Mouse (Mus musculus) gastrocnemius, postnatal 25 days (tissue): ENCODE results near the gene Prss50. TPM values are rescaled to one million over a fixed set of nuclear protein-coding genes. Genes with fewer than 3 reads are reported as not detected.
"Not testable (repeated sequence)": the region's sequence is repeated elsewhere in the genome, so short reads cannot be mapped to it uniquely, and the experiment has no call there.

Experiments used
- DNase-seq: peaks from one replicate; pipeline ENCODE4 v3.0.0; 2022
- long read RNA-seq, 2 experiments: library from polyadenylated mRNA; stranded (forward); transcript quantifications; one replicate each; pipeline ENCODE4 v2.0.0; 2021
- total RNA-seq, 2 experiments: library from RNA; stranded (reverse); gene quantifications; 1 replicate in 1 of 2; 2 replicates in 1 of 2; pipeline ENCODE4 v1.2.3; 2021

Prss50 gene
- not detected for total RNA-seq
- long read RNA-seq, experiment 1 = 0 reads
- long read RNA-seq, experiment 2 = 0 reads

DNA sequence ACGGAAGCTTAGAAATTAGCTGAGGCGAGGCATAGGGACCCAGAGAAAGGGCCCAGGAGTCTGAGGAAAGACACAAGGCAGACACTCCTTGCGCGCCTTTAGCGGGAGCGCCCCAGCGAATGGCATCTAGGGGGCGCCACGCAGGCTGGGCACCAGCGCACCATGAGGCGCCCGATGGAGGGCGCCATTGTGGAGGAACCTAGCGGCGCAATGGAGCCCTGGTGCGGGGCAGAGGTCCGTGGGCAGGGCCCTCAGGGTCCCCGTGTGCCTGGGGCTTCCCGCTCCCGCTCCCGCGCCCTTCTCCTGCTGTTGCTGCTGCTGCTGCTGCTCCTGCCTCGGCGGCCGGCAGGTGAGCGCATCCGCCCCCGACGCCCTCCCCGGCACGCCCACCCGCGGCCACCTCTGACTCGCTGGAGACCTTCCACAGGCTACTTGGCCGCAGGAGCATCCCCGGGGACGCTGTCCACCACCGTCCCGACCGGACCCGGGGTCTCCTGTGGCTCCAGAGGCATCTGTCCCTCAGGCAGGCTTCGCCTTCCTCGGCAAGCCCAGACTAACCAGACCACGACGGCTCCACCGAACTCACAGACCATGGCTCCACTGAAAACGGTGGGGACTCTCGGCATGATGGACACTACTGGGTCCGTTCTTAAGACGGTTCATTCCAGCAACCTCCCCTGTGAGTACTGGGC lies at the start of gene Prss50:
Gene Prss50 (plus strand): TSS at position 187 of the 692 bp plus-strand sequence.
- DNase-seq = no peak

DNA sequence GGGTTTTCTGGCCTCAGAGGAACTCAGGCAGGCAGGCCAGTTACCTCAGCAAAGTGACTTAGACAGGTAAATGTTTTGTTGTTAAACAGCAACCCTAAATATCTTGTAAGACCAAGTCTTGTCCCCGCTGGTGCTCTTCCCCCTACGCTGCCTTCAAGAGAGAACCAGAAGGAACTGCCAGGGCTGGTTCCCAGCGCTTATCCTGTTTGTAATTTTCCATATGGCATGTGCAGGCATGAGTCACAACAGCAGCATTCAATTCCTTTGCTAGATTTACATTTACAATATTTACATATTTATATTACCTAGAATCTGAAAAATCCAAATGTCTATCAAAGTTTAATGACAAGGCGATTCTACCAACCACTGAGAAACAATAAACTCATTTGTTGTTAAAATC lies 47.7 kb upstream of the Prss50 start:
- DNase-seq = no peak

DNA sequence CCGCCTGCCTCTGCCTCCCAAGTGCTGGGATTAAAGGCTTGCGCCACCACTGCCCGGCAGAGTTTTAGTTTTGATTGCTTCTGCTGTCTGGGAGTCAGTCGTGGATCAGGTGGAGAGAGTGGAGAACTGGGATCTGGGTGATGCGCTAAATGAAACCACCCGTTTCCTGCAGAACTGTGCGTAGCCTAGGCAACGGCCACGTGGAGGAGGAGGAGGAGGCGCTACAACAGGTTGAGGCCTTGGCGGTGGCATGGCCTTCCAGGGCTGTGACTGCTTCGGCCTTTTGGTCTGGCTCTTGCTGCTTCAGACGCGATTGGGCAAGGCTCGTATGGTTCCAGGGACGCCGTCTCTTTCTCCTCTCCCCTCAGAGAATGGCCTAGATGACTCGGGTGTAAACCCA lies 44.0 kb upstream of the Prss50 start, which contains the start of gene Prss44:
Gene Prss44 (plus strand): TSS at position 206 of the 400 bp plus-strand sequence.
- DNase-seq = no peak

DNA sequence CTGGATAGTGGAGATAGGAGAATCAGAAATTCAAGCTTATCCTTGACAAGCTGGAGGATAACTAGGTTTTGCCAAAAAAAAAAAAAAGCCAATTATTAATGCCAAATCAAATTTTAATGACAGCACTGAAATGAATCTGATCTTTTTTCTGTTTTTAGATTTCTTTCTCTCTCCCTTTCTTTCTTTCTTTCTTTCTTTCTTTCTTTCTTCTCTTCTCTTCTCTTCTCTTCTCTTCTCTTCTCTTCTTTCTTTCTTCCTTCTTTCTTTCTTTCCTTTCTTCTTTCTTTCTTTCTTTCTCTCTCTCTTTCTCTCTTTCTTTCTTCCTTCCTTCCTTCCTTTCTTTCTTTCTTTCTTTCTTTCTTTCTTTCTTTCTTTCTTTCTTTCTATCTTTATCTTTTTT lies 37.2 kb upstream of the Prss50 start:
- DNase-seq = not testable (repeated sequence)

GRCm38 (mm10) chr9:110821436-110821835 lies 36.3 kb upstream of the Prss50 start:
- DNase-seq = no peak

DNA sequence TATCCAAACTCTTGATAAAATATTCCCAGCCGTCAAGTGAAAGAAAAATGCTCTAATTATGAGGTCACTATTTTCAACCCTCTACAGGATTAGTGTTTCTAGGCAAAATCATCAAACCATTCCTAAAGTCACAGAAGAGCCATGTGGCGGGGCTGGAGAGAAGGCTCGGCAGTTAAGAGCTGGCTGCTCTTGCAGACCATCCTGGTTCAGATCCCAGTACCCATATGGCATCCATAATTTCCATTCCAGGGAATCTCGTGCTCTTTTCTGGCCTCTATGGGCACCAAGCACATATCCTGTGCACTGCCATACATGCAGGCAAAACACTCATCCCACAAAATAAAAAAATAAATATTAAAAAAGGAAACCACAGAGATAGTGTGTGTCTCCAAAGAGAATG lies 32.3 kb upstream of the Prss50 start:
- no peak for DNase-seq

GRCm38 (mm10) chr9:110825832-110826231 lies 31.9 kb upstream of the Prss50 start:
- DNase-seq = no peak

DNA sequence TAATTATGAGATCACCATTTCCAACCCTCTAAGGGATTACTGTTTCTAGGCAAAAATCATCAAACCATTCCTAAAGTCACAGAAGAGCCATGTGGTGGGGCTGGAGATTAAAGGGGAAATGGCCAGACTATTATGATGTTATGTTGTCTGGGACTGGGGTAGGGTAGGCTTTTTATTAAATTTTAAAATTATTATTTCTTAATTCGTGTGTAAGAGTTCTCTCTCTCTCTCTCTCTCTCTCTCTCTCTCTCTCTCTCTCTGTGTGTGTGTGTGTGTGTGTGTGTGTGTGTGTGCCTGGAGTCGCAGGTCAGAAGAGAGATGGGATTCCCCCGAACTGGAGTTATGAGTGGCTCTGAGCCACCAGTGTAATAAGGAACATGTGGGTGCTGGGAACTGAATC lies 31.4 kb upstream of the Prss50 start, which contains the start of gene Prss43:
Gene Prss43 (plus strand): TSS at position 301 of the 400 bp plus-strand sequence.
- DNase-seq = no peak

- no peak for DNase-seq
Observed at GRCm38 (mm10) chr9:110833021-110833420, 24.7 kb upstream of the Prss50 start.

DNA sequence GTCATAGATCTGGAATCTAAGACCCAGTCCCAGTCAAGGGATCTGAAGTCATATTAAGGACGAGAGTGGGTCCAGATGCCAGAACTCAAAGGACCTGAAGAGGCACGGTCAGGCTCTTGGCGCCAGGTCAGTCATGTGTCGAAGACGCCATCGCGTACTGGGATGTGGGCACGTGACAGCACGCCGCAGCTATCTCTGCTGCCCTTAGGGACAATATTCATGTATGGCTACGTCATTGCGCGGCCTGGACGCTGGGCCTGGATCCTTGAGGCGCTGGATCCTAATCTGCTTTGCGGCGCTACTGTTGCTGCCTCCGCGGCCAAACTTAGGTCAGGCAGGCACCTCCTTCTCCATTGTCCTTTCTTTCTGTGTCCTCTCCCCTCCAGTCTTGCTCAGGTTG lies 23.4 kb upstream of the Prss50 start, which contains the start of gene Prss45:
Gene Prss45 (plus strand): TSS at position 178 of the 400 bp plus-strand sequence.
- DNase-seq = no peak

DNA sequence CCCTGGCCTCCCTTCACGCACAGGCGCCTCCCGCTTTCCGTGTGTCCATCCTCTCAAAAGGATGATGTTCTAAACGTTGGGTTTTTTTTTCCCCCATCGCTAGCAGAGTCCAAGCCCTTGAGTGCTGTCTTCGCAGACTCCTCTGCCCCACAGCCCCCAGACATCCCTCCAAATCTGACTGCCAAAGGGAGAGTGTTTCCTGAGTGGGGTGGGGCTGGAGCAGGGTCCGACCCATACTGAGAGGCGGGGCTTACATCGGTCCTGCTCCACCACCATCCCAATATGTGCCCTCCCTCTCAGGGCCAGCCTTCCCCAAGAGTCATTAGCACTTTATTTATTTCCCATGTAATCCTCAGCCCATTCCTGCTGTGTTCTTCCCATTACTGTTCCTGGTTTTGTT lies 22.8 kb upstream of the Prss50 start:
- DNase-seq = no peak

GRCm38 (mm10) chr9:110836112-110836511 lies 21.7 kb upstream of the Prss50 start:
- peak; percentile 19 for DNase-seq

DNA sequence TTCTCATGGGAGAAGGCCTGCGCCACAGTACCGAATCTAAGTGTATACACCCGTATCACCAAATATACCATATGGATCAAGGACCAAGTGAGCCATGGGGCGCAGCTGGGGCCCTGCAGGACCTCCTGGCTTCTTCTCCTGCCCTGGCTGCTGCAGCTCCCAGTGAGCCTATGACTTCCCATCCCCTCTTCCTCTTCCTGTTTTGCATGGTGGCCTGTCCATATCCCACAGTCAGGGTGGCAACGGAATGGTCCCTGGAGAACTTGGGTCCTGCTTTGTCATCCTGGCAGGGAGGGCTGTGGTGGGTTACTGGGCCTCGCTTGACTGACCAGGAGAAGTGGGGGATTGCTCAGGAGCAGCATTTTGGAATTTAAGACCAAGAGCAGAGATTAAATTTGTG lies 16.9 kb upstream of the Prss50 start:
- DNase-seq = no peak

DNA sequence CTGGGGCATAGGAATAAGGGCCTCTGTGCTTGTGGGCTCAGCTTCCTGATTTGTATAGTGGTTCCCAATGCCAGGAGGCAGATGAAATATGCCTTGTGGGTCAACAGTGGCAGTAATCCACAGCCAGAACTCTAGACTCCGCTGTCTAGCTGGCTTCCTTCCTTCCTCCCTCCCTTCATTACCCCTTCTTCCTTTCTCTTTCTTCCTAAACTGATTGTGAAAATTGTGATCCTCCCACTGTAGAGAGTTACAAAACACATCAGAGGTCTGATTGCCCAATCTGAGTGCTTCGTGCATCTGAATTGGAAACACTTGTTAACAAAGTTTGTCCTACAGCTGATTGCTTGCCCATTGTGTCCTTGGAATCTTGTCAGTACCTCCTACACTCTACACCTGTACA lies 16.3 kb upstream of the Prss50 start:
- DNase-seq = no peak

- DNase-seq = no peak
Observed at GRCm38 (mm10) chr9:110844206-110844605, 13.6 kb upstream of the Prss50 start, which contains the start of gene Prss46. TSS of gene Prss46 (plus strand) at chr9:110844506.

- no peak for DNase-seq
Observed at GRCm38 (mm10) chr9:110849162-110849561, 8.6 kb upstream of the Prss50 start.

GRCm38 (mm10) chr9:110855903-110856302 lies 1.9 kb upstream of the Prss50 start:
- no peak for DNase-seq

DNA sequence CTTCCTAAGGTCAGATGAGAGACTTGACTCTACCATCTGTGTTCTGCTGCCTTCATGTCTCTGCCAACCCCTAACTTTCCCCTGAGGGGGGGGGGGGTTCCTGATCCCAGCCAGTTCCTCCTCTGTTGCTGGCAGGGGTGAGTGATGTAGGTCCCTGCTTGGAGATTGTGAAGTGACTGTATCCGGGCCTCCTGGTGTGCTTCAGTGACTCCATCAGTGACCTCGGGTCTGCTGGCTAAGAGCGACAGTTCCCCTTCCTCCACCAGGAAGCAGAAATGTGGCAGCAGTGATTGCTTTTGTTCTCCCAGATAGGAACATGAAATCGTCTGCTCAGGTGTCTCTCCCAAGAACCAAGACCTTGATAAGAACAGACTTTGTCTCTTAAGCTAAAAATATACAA lies 847 bp upstream of the Prss50 start:
- no peak for DNase-seq

- no peak for DNase-seq
Observed at GRCm38 (mm10) chr9:110858523-110858922, 756 bp downstream of the Prss50 start.

- DNase-seq = no peak
Observed at GRCm38 (mm10) chr9:110858967-110859596, 1.3 kb downstream of the Prss50 start.

DNA sequence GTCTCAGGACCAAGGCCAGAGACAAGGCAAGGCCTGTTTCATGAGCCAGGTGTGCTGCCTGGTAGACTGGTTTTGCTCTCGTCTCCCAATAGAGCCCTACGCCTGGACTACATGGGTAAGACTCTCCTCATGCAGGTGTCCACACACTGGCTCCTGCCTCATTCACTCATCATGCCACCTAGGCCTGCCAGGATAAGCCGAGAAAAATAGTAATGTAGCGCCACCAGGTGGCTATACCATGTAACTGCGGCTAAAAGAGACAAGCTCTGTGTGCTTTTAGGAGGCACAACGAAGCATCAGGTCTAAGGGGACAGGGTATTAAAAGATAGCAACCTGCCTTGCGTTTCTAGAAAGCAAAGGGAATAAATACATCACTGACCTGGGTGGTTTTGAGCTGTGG lies 13.3 kb downstream of the Prss50 start:
- DNase-seq = no peak

DNA sequence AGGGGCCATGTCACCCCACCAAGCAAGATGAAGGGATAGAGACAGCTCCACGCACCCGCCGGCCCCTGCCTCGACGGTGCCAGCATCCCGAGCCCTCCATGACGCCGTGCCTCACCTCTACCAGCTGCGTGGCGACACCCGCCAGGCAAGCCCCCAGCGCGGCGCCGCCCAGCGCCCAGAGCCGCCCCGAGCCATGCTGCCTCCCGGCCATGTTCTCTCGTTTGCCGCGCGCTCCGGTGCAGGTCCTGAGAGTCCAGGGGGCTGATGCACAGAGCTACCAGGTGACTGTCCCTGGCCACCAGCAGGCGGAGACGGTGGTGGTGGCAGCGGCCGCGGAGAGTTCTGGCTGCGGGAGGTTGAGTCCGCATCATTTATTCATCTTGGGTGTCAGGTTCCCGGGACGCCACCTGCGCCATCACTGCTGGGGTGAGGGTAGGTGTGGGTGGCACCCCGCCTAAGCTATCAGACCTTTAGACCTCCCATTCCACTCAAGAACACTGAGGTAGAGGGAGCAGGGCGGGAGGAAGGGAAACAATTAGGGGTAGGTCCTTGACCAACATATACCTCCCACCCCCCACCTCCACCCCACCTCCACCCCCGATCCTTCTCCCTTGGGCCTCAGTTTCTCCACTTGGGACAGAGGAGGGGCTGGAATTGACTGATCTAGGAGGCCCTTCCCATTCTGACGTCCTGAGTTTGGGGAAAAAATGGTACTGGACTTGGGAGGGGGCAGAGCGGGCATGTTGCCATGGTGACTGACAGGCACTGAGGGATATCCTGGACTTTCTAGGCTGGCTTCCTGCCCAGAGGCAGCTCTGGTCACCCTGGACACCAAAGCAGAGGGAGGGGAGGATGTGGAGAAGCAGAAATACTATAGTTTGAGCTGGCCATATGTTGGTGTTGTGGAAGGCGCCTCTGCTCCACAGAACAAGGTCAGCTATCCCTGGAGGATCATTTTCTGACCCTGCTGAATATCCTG lies 16.2 kb downstream of the Prss50 start:
- no peak for DNase-seq
